Mouse (Mus musculus) limb, embryonic 11.5 days (tissue): ENCODE data around the gene Efna3. TPM values are rescaled to one million over a fixed set of nuclear protein-coding genes. Genes with fewer than 3 reads are reported as not detected.

ENCODE experiments used
- ATAC-seq: fragments of 200-750 bp; cut with Nextera tagmentation; 2 replicates; pipeline ENCODE4 v1.8.0; 2017; ENCODE audit warnings: low read depth; ENCODE audit not compliant: insufficient number of reproducible peaks, low FRiP score, low TSS enrichment
- DNase-seq: peaks from one replicate; pipeline ENCODE4 v3.0.0-alpha.2; 2015; ENCODE audit warnings: low spot score
- H3K27ac ChIP-seq: fragments of 300-500 bp; sonication (generic); replicated peaks from 2 replicates; pipeline ENCODE4 v1.5.1; 2014; ENCODE audit warnings: low read depth, mild to moderate bottlenecking, low read length
- H3K27me3 ChIP-seq: fragments of 300-500 bp; sonication (generic); 2 replicates; pipeline ENCODE4 v1.6.1; 2014; ENCODE audit warnings: mild to moderate bottlenecking, low read length, mixed read lengths; ENCODE audit not compliant: control insufficient read depth, insufficient read depth
- H3K36me3 ChIP-seq: fragments of 300-500 bp; sonication (generic); 2 replicates; pipeline ENCODE4 v1.6.1; 2014; ENCODE audit warnings: mild to moderate bottlenecking, low read length, moderate library complexity, mixed read lengths; ENCODE audit not compliant: control insufficient read depth, insufficient read depth
- H3K4me1 ChIP-seq: fragments of 300-500 bp; sonication (generic); 2 replicates; pipeline ENCODE4 v1.6.1; 2014; ENCODE audit warnings: low read length, mixed read lengths; ENCODE audit not compliant: control insufficient read depth, insufficient read depth
- H3K4me2 ChIP-seq: fragments of 300-500 bp; sonication (generic); 2 replicates; pipeline ENCODE4 v1.6.1; 2014; ENCODE audit warnings: low read depth, mild to moderate bottlenecking, moderate library complexity; ENCODE audit not compliant: severe bottlenecking
- H3K4me3 ChIP-seq: fragments of 300-500 bp; sonication (generic); 2 replicates; pipeline ENCODE4 v1.5.1; 2014; ENCODE audit warnings: low read depth, low read length
- H3K9ac ChIP-seq: fragments of 300-500 bp; sonication (generic); 2 replicates; pipeline ENCODE4 v1.6.1; 2014; ENCODE audit warnings: mild to moderate bottlenecking, low read length
- H3K9me3 ChIP-seq: fragments of 300-500 bp; sonication (generic); 2 replicates; pipeline ENCODE4 v1.6.1; 2016; ENCODE audit warnings: low read length; ENCODE audit not compliant: control insufficient read depth
- WGBS: fragments of 180-500 bp; shearing (Covaris S2); extraction: QIAGEN DNeasy Blood & Tissue Kit; methylation state at CpG from one replicate; pipeline ENCODE4 v1.1.7; 2014; 5-methylcytosine and 5-hydroxymethylcytosine counted together
- polyA plus RNA-seq: library from polyadenylated mRNA; unstranded; fragments of >200 nt; fragmentation: Nextera tagmentation; extraction: Ambion mirVana; gene quantifications from 2 replicates; pipeline ENCODE4 v1.2.1, GENCODE M21; 2014

The Efna3 gene
- polyA plus RNA-seq = 13.9 and 19.3 TPM in 2 replicates

GRCm38 (mm10) chr3:89322514-89323165 lies at the start of gene Efna3:
TSS of gene Efna3 (minus strand) at chr3:89322965.
- H3K27ac ChIP-seq = no peak within 1 kb of the TSS
- no peaks in the 10 kb centered on the region for H3K9me3 ChIP-seq
- peak; percentile 31 for ATAC-seq
- peak within 1 kb of the TSS; percentile 98 for H3K4me2 ChIP-seq
- WGBS = under 1% methylated on average over 41 of the region's 53 CpGs
- DNase-seq = peak; percentile 90
- H3K36me3 ChIP-seq = no peaks in the 10 kb centered on the region
- H3K4me3 ChIP-seq = peak within 1 kb of the TSS; percentile 70
- peak within 1 kb of the TSS; percentile 80 for H3K9ac ChIP-seq
- H3K27me3 ChIP-seq = peaks cover 32% of the 10 kb centered on the region
- H3K4me1 ChIP-seq = peaks cover 39% of the 10 kb centered on the region

- Histone ChIP-seq H3K36me3 (no peaks in the 10 kb centered on the region), H3K4me3 (no peak overlapping the region), H3K4me2 (no peak overlapping the region), H3K9me3 (no peaks in the 10 kb centered on the region), H3K27ac (no peak overlapping the region), H3K27me3 (no peaks in the 10 kb centered on the region), H3K4me1 (no peaks in the 10 kb centered on the region), H3K9ac (no peak overlapping the region)
- 60% methylated on average over 11 of the region's 11 CpGs for WGBS
- ATAC-seq (0 out of 2 replicates have a peak, but pooled peaks have one; percentile 57), DNase-seq (no peak)
Measured at GRCm38 (mm10) chr3:89367338-89367737, 44.6 kb upstream of the Efna3 start.

- Histone ChIP-seq H3K9me3 (no peaks in the 10 kb centered on the region), H3K4me3 (no peak overlapping the region), H3K4me2 (no peak overlapping the region), H3K36me3 (no peaks in the 10 kb centered on the region), H3K27me3 (no peaks in the 10 kb centered on the region), H3K9ac (no peak overlapping the region), H3K4me1 (no peaks in the 10 kb centered on the region), H3K27ac (no peak overlapping the region)
- ATAC-seq = no peak
- WGBS = 70% methylated on average over 20 of the region's 20 CpGs
- DNase-seq = no peak
Measured at GRCm38 (mm10) chr3:89365486-89366414, 43.0 kb upstream of the Efna3 start.

- Histone ChIP-seq H3K36me3 (no peaks in the 10 kb centered on the region), H3K4me1 (no peaks in the 10 kb centered on the region), H3K4me2 (no peak within 1 kb of the TSS; the same call in 1 of the 2 replicates), H3K27me3 (no peaks in the 10 kb centered on the region), H3K9me3 (no peaks in the 10 kb centered on the region), H3K27ac (no peak within 1 kb of the TSS), H3K9ac (no peak within 1 kb of the TSS), H3K4me3 (no peak within 1 kb of the TSS)
- DNase-seq (no peak), ATAC-seq (no peak)
- 91% methylated on average over 11 of the region's 11 CpGs for WGBS
Measured at GRCm38 (mm10) chr3:89365153-89365485, 42.4 kb upstream of the Efna3 start, which contains the start of gene Dcst1. TSS of gene Dcst1 (minus strand) at chr3:89365253.

GRCm38 (mm10) chr3:89364631-89365030 lies 41.9 kb upstream of the Efna3 start:
- WGBS = 68% methylated on average over 8 of the region's 8 CpGs
- H3K4me3 ChIP-seq = no peak overlapping the region
- H3K9ac ChIP-seq = no peak overlapping the region
- no peaks in the 10 kb centered on the region for H3K27me3 ChIP-seq
- no peaks in the 10 kb centered on the region for H3K9me3 ChIP-seq
- H3K4me2 ChIP-seq = no peak overlapping the region; the same call in 1 of the 2 replicates
- ATAC-seq = no peak
- no peaks in the 10 kb centered on the region for H3K36me3 ChIP-seq
- no peaks in the 10 kb centered on the region for H3K4me1 ChIP-seq
- DNase-seq = no peak
- H3K27ac ChIP-seq = no peak overlapping the region

GRCm38 (mm10) chr3:89361675-89362074 lies 38.9 kb upstream of the Efna3 start, which contains the start of gene Dcst2:
TSS of gene Dcst2 (plus strand) at chr3:89361975.
- Histone ChIP-seq H3K4me2 (no peak within 1 kb of the TSS), H3K9ac (no peak within 1 kb of the TSS), H3K27me3 (no peaks in the 10 kb centered on the region), H3K4me1 (no peaks in the 10 kb centered on the region), H3K9me3 (no peaks in the 10 kb centered on the region), H3K27ac (no peak within 1 kb of the TSS), H3K36me3 (no peaks in the 10 kb centered on the region), H3K4me3 (no peak within 1 kb of the TSS)
- 85% methylated on average over 7 of the region's 7 CpGs for WGBS
- ATAC-seq = no peak
- DNase-seq = no peak

GRCm38 (mm10) chr3:89360237-89360636 lies 37.5 kb upstream of the Efna3 start:
- Histone ChIP-seq H3K27ac (no peak overlapping the region), H3K36me3 (no peaks in the 10 kb centered on the region), H3K27me3 (no peaks in the 10 kb centered on the region), H3K9me3 (no peaks in the 10 kb centered on the region), H3K9ac (no peak overlapping the region), H3K4me2 (no peak overlapping the region), H3K4me3 (no peak overlapping the region), H3K4me1 (no peaks in the 10 kb centered on the region)
- no peak for ATAC-seq
- 76% methylated on average over 3 of the region's 3 CpGs for WGBS
- no peak for DNase-seq

GRCm38 (mm10) chr3:89359630-89360029 lies 36.9 kb upstream of the Efna3 start:
- no peaks in the 10 kb centered on the region for H3K9me3 ChIP-seq
- DNase-seq = no peak
- WGBS = 78% methylated on average over 6 of the region's 6 CpGs

More at GRCm38 (mm10) chr3:89359630-89360029, 36.9 kb upstream of the Efna3 start:
- H3K4me3 ChIP-seq = no peak overlapping the region
- no peak overlapping the region for H3K9ac ChIP-seq
- ATAC-seq = no peak
- H3K27ac ChIP-seq = no peak overlapping the region
- no peaks in the 10 kb centered on the region for H3K36me3 ChIP-seq
- no peak overlapping the region for H3K4me2 ChIP-seq
- H3K4me1 ChIP-seq = no peaks in the 10 kb centered on the region
- H3K27me3 ChIP-seq = no peaks in the 10 kb centered on the region
